Mouse (Mus musculus) layer of hippocampus, adult 11-12 months (tissue): ENCODE measurements around the gene Aff4.
"Not testable (repeated sequence)": the region's sequence is repeated elsewhere in the genome, so short reads cannot be mapped to it uniquely, and the experiment has no call there.

Source experiments
- DNase-seq: peaks from one replicate; pipeline ENCODE4 v3.0.0; 2022; ENCODE audit warnings: low spot score

Aff4 gene

DNA sequence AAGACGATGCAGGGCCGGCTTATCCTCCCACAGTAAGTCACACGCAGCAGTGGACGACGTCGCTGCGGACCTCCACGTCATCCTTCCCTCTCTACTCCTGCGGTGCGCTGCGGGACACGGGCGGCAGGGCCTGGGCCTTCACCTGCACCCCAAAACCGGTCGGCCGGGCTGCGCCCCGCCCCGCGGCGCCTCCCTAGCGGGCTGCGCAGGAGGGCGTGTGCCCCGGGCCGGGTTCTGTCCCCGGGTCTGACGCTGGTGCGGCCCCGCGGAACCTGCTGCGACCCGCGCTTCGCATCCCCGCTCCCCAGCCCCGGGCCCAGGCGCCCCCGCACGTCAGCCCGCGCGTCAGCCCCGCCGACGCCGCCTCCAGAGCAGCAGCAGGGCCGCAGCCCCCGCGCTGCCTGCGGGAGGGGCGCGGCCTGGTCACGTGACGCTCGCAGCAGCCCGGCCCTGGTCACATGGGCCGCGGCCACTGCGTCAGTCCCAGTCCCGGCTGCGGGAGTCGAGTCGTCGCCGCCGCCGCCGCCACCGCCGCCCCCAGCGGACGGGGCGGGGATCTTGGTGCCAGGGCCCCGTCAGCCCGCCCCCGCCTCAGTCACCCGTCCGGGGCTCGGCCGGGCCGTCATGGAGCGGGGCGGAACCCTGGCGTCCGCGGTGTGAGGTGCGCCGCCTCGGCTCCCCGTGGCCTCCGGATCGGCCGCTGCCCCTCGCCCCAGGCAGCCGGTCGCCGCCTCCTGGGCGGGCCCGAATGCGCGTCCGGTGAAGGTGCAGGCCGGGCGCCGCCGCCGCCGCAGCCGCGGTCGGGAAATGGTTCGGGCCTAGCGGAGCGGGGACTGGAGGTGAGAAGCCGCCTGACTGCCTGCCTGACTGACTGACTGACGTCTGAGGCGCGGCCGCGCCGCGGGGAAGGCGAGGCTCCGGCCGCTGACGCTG is at the start of gene Aff4:
Aff4 (plus strand) TSS at position 543 of the 933 bp plus-strand sequence.
- peak; percentile 89 for DNase-seq

DNA sequence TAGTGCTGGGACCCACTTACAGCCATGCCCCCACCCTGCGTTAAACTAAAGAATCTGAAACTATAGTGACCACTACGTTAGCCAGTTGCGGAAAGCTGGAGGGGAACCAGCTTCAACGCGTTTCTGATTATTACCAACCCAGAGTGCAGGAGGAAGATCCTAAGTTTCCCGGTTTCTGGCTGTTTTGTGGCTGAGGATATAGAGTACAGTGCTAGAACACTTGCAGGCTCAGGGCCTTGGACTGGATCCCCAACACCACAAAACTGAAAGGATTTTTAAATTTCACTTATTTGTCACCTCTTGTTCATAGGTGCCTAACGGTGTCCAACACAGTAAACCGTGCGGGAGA is 49.5 kb upstream of the Aff4 start:
- DNase-seq, result no peak

DNA sequence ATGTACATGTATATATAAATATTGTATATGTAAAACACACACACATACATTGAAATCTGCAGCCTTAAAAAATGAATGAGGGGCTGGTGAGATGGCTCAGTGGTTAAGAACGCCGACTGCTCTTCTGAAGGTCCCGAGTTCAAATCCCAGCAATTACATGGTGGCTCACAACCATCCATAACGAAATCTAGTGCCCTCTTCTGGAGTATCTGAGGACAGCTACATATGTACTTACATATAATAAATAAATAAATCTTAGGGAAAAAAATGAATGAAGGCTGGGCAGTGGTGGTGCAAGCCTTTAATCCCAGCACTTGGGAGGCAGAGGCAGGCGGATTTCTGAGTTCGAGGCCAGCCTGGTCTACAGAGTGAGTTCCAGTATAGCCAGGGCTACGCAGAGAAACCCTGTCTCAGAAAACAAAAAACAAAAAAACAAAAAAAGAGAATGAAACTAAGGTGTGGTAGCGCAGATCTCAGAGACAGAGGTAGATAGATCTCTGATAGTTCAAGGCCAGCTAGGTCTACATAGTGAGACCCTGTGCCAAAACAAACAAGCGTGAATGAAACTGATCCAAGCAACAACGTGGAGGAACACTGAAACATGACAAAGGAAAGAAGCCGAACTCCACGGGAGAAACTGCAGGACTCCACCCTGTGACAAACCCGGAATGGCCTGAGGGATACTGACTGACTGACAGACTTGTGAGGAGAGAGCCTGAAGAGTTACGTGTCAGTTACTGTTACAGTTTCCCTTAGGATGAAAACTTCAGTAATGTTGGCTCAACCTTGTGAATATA is 46.4 kb upstream of the Aff4 start:
- DNase-seq, result no peak

DNA sequence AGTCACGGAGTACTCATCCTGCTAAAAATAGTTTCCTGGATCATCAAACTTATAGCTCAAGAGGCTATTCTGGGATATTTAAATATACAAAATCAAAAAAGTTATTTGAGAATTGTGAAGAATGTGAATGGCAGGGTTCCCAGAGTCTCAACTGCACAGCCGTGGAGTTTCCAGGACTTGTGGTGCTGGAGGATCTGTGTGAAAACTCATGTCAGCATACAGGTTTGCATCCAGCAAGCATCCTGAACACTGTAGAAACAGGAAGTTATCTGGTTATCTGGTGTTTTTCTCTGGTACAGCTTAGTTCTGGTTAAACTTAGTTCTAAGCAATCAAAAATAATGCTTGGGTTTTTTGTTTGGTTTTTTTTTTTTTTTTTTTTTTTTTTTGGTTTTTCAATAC is 43.7 kb upstream of the Aff4 start:
- DNase-seq, result no peak

DNA sequence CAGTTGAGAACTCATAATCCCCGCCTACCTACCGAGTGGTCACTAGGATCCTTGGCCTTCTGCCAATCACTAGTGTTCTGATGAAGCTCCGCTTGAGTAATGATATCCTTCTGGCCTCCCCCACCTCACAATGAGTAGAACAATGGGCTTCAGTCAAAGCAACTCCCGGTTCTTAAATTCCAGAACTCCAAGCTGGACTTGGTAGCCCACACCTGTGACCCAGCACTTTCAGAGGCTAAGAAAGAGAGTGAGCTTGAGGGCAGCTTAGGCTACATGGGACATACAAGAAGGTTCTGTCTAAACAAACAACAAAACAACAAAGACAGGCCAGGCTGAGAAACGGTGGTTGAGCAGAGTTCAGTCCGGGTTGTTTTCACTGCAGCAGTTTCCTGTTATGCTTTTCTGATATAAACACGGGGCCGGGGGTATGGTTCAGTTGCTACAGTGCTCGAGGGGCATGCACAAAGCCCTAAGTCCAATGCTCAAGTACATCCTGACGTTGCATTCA is 43.0 kb upstream of the Aff4 start:
- DNase-seq, result no peak

DNA sequence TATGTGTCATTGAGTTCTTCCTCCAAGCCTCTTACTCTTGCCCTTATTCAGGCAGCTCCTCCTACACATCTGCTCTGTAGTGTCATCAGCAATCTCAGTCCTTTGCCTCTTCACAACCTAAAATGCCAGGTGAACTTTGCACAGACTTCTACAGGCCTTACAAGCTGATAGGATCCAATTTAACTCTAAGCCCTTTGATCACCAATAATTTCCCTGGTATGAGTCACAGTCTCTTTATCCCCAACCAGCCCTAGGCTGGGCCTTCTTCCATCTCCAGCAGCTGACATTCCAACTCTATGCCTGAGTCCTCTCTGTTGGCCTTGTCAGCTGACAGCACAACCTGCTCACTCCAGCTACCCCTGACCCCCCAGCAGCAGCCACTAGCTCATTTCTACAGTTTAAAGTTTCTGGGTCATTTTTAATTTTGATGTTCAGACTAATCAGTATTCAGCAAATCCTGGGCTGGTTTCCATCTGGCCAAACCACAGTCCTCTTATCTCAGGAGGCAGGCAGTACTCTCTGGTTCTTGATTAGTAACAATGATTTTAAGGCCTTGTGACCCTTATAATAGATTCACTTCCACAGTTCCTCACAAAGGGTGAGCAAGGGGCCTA is 42.3 kb upstream of the Aff4 start:
- no peak for DNase-seq

DNA sequence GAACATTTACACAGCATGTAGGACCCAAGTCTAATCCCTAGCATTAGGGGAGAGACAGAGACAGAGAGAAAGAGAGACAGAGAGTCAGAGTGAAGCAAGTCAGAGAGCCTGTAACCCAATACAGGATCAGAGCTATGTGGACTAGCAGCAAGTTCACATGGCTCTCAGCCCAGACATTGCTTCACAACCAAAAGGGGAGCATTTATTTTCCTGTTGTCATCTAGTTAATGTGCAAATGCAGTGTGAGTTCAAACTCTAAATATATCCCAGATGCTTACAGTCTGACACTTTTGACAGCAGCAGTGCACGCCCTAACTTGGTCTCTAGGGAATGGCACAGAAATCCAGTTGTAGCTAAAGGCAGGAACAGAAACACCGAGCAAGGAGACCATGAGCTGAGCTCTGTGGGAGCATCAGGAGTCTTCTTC is 41.7 kb upstream of the Aff4 start:
- no peak for DNase-seq

DNA sequence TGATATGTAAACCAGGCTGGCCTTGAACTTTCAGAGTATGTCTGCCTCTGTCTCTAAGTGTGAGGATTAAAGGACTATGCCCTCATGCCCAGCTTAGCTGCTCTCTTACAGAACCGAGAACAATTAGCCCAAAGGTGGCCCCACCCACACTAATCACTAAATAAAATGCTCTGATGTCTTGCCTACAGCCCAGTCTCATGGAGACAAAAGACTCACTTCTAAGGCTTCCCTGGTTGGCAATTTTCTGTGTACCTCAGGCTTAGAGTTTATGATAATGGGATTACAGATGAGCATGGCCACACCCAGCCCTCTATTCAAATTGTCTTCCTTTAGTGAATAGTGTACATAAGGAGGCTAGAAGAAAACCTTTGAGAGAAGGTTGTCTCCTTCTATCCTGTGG is 39.2 kb upstream of the Aff4 start:
- DNase-seq, result no peak

DNA sequence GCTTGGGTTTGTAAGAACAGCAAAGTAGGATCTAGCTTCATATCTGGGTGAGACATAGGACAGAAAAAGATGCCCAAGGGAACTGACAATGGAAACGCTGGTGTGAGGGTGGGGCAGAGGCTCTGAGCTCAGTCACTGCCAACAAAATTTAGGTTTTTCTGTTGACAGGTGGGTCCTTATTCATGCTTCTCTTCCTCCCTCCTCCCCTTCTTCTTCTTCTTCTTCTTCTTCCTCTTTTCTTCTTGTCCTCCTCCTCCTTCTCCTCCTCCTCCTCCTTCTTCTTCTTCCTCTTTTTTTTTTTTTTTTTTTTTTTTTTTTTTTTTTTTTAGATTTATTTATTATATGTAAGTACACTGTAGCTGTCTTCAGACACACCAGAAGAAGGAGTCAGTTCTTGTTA is 37.8 kb upstream of the Aff4 start:
- DNase-seq, result not testable (repeated sequence)

DNA sequence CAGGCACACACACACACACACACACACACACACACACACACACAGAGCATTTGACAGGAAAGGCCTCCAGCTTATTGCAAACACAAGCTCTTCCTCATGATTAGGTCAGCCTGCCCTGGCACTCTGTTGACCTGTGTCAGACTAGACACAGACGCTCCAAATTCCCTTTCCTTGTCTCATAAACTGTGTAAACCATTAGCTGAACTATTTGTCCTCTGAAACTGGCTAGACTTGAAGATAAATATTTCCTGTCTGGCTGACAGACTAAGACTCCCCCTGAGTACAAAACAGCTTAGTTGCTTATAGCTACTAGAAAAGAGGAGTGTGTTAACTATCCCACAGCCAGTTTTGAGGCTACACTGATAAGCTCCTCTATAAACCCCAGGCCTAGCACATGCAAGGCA is 35.9 kb upstream of the Aff4 start:
- DNase-seq, result no peak

DNA sequence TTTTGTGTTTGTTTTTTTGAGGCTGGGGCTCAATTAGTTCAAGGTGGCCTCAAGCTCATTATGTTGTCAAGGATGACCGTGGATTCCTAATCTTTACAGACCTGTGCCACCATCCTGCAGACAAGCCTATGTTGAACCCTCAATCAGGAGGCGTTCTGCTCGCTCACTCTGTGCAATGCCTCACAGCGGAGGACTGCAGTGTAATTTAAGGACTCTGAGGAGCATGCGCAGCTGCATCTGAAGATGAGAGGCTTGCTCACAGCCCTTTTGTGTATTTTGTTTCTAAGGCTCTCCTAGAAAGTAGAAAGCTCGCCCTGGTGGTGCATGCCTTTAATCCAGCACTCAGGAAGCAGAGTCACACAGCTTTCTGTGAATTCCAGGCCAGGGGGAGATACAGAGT is 33.6 kb upstream of the Aff4 start:
- DNase-seq, result no peak

DNA sequence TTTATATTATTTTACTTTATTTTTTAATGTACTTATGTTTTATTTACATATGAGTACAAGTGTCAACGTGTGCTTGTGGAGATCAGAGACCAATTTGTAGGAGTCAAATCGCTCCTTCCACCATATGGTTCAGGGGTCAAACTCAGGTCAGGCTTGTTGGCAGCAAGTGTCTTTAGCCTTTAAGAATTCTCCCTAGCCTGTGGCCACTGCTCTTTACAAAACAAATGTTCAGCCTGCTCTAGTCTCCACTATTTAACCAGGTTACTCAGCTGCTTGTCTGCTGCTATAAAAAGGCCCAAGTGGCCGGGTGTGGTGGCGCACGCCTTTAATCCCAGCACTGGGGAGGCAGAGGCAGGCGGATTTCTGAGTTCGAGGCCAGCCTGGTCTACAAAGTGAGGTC is 32.6 kb upstream of the Aff4 start:
- no peak for DNase-seq

DNA sequence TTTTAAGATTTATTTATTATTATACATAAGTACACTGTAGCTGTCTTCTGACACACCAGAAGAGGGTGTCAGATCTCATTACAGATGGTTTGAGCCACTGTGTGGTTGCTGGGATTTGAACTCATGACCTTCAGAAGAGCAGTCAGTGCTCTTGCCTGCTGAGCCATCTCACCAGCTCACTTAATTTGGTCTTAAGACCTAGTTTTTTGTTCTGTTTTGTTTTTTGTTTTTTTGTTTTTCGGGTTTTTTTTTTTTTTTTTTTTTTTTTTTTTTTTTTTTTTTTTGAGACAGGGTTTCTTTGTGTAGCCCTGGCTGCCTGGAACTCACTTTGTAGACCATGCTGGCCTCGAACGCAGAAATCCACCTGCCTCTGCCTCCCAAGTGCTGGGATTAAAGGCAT is 32.1 kb upstream of the Aff4 start:
- not testable (repeated sequence) for DNase-seq

DNA sequence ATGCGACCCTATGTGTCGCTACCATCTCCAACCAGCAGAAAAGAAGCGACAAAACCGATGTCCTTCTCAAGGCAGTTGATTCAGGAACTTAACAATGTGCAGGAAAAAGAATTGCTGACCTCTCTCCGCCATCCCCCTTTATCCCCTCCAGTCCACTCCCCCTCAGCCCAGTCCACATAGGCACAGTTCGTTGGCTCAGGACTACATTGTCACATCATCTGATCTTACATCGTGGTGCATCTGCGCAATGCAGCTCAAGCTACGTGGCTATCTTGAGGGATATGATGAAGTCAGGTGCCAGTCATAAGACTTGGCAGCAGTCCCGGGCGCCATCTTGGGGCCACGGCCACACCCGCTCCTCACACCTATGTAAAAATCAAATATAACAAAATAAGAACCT is 30.8 kb upstream of the Aff4 start:
- not testable (repeated sequence) for DNase-seq

DNA sequence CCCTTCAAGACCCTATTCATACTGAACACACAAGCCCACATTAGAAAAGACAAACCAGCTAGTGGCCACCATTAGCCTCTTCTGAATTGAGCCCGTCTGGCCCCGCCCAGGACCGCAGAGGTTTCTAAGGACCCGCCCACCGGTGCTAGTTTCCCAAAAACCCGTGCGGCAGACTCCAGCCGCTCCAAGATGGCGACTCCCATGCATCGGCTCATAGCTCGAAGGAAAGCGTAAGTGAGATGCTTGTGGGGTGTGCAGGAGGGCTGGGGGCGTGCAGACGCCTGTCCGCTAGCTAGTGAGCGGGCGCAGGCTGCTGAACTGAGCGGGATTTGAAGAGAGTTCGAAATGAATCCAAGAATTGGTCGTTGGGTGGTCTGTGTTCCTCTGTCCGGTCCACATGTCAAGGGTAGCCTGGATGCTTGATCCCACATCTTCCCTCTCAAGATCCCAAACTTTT is 26.1 kb upstream of the Aff4 start, which contains the start of gene Zcchc10:
Zcchc10 (plus strand) TSS at position 168 of the 457 bp plus-strand sequence.
- DNase-seq, result peak; percentile 90

DNA sequence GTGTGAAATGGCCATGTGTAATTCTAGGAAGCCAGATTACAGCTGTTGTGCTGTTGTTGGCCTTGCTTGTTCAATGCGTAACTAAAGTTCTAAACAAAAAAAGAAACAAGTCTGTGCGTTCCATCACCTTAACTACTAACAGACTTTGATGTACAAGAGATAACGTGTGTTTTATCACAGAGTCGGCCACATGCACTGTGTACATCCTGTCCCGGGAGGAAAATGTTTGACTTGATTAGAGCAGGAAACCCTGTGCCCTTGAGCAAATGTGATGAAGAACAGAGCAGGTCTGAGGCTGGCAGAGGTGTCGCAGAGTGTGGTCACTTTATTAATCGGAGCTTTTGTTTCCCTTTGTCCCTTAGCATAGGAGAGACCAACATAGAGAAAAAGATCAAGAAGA is 20.3 kb upstream of the Aff4 start:
- DNase-seq, result no peak

DNA sequence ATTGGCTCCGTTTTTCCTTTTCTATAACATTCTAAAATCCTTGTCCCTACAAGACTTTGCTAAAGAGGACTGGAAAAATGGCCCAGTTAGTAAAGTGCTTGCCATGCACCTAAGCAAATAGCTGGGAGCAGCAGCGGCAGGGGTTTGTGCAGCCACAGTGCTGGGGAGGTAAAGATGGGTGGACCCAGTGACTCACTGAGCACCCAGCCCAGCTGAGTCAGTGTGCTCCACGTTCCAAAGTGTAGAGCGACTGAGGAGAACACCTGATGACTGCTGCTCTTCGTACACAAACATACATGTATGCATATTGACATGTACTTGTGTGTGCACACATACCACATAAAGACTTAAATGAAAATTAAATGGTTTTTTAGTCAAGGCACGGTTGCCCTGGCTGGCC is 19.5 kb upstream of the Aff4 start:
- no peak for DNase-seq

DNA sequence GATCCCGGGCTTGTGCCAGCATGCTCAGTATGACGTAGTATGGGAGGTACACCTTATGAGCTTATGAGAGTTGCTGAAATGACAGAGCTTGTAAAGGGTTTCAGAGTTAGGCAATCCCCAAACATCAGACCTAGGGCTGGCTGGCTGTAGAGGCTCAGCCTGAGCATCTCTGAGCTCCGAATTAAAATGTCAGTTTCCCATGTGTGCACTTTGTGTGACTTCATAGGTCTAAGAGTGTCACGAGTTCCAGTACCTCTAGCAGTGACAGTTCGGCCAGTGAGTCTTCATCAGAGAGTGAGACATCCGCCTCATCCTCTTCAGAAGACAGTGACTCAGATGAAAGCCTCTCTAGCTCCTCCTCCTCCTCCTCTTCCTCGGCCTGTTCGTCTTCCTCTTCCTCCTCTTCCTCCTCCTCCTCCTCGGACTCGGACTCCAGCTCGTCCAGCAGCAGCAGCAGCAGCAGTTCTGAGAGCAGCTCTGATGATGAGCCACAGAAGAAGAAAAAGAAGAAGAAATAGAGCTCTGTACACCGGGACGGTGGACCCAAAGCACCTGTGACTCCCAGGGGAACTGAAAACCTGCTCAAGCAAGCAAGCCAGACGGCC is 18.5 kb upstream of the Aff4 start:
- DNase-seq, result no peak

DNA sequence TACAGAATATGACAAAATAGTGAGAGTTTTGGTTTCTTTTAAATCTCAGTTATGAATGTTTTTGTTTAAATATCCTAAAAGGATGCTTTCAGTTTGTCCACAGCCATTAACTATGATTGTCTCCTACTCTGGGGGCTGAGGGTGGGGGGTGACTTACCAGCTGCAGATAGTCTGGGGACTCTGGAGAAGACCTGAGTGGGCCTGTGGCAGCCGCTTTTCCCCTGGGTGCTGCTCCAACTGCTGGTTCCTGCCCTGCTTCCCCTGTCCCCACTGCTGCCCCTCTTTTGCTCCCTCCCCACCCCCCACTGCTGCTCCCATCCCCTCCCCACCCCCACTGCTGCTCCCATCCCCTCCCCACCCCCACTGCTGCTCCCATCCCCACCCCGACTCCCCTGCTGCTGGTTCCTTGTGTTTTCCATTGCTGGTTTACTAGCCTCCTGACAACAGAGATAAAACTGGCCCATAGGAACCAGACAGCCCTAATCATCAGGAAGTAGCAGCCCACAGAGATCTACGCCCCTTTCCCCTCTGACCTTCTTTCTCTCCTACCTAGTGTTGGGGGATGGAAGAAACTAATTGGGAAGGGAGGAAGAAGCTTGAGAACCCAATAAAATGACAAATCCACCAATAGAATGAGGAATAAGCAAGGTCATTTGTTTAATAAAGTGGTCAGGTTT is 15.0 kb upstream of the Aff4 start:
- no peak for DNase-seq

DNA sequence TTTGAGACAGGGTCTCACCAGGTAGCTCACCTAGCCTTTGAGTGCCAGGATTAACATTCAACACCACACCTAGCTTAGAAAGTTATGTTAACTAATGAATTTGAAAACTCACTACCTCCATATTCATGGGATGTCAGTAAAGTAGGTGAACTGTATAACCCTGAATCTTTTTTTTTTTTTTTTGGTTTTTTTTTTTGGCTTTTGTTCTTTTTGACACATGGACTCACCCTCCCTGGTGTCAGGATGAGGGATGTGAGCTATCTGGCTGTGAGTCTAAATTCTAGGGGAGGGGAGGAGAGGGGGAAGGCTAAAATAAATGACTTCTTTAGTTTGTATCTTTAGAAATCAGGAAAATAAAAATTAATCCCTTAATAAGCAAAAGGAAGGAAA is 14.5 kb upstream of the Aff4 start:
- no peak for DNase-seq

DNA sequence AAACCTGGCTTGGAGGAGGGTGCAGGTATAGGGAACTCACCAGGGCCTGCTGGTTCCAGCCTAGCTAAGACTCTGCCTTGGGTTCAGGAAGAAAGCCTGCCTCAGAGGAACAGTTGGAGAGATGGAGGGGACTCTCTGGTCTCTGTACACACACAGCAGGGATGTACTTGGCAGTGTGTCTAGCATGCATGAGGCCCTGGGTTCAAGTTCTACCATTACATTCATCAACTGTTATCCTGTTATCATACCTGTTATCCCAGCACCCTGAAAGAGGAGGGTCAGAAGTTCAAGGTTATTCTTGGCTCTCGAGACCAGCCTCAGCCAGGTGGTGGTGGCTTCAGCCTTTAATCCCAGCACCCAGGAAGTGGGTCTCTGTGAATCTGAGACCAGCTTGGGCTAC is 13.7 kb upstream of the Aff4 start:
- no peak for DNase-seq
